Mouse (Mus musculus) small intestine, adult 2 months (tissue): ENCODE measurements around the gene Bsg.

Source experiments
- CTCF ChIP-seq: fragments of 200-500 bp; IDR thresholded peaks from 2 replicates; pipeline ENCODE4 v1.5.1; 2012; ENCODE audit warnings: low read depth, mild to moderate bottlenecking, control low read depth, inconsistent platforms, low read length, moderate library complexity, mixed read lengths; ENCODE audit not compliant: insufficient replicate concordance, insufficient read length; ENCODE audit errors: extremely low read depth
- POLR2A ChIP-seq: fragments of 200-500 bp; IDR thresholded peaks from 2 replicates; pipeline ENCODE4 v1.6.1; 2012; ENCODE audit warnings: low read depth, mild to moderate bottlenecking, control low read depth, inconsistent platforms, low read length, moderate library complexity

DNA sequence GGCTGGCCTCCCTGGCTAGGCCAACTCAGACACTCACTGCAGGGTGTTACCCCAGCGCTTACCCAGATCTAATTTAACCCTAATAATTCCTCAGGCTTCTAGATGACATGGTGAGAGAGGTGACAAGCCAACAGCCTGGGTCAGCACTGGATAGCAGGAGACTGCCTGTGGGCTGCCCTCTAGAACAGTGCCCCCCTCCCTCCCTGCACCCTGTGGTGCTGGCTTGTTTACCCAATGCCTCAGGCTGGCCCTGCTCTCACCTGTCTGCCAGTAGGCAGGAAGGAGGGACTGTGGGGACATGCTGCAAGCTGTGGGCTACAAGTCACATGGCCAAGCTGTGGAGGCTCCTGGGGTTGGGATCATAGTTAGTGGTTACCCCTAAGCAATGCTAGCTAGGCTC is 2.9 kb downstream of the Bsg start:
- TF ChIP-seq CTCF (no peak), POLR2A (no peak)
